Mouse (Mus musculus) urinary bladder, postnatal 25 days (tissue): ENCODE results near the gene Aspdh.

Experiments
- DNase-seq: peaks from one replicate; pipeline ENCODE4 v3.0.0; 2022; ENCODE audit warnings: low spot score

The Aspdh gene

GRCm38 (mm10) chr7:44497361-44498055 lies 32.3 kb downstream of the Aspdh start:
- no peak for DNase-seq

- DNase-seq: no peak
Measured at GRCm38 (mm10) chr7:44498922-44499321, 33.7 kb downstream of the Aspdh start.

- no peak for DNase-seq
Measured at GRCm38 (mm10) chr7:44500046-44500445, 34.9 kb downstream of the Aspdh start.

- DNase-seq: peak; percentile 66
Measured at GRCm38 (mm10) chr7:44501563-44502115, 36.4 kb downstream of the Aspdh start.

- DNase-seq: no peak
Measured at GRCm38 (mm10) chr7:44507491-44507890, 42.3 kb downstream of the Aspdh start.
